Mouse (Mus musculus) stomach, postnatal 0 days (tissue): Measurements from ENCODE around the gene 1700021F05Rik.

Experiments
- CTCF ChIP-seq: IDR thresholded peaks from 2 replicates; pipeline ENCODE4 v1.5.1; 2016; ENCODE audit warnings: antibody characterized with exemption, low read depth, mild to moderate bottlenecking, moderate library complexity
- EP300 ChIP-seq: optimal IDR thresholded peaks from 2 replicates; pipeline ENCODE3; 2016; ENCODE audit warnings: antibody characterized with exemption

- TF ChIP-seq CTCF: no peak
- TF ChIP-seq EP300: no peak
Observed at GRCm38 (mm10) chr10:43559313-43559712, 18.5 kb upstream of the 1700021F05Rik start.
